Mouse (Mus musculus) kidney, adult 8-10 months (tissue): ENCODE measurements around the gene Prrt4.
"Not testable (repeated sequence)": the region's sequence is repeated elsewhere in the genome, so short reads cannot be mapped to it uniquely, and the experiment has no call there.

Experiments
- DNase-seq, 2 experiments: peaks; one replicate each; pipeline ENCODE4 v3.0.0; 2022

Gene Prrt4

DNA sequence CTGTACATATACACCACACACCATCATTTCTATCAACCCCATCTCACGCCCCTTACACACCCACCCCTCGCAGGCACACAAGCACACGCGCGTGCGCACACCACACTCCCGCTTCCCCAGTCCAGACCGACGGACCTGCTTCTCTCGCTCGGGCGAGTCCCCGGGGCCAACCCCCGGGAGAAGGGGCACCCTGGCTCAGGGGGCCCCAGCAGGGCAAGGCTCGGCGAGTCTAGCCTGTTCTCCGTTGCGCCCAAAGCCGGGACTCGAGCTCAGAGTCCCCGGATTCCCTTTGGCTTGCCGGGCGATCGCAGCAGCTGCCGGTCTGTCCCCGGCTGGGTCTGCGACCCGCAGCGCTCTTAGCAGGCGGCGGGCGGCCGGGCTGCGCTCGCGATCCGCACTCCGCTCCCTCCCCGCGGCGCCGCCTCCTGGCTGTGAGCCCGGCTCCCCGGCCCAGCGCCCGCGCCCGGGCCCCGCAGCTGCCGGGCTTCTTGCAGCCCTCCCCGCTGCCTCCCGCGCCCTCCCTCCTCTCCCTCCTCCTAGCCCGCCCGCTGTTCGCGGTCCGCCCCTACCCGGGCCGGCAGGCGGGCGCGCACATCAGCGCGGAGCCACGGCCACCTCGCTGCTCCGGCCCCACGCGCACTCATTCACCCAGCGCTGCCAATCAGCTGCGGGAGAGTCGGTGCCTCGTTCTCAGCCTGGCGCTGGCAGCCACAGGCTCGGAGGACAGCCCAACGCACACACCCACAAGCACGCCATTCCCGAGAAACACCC lies at the start of gene Prrt4:
Gene Prrt4, minus strand, starts transcription at position 697 of the 771 bp plus-strand sequence.
- DNase-seq, result peak in 1 of 2 experiments; percentile 14

DNA sequence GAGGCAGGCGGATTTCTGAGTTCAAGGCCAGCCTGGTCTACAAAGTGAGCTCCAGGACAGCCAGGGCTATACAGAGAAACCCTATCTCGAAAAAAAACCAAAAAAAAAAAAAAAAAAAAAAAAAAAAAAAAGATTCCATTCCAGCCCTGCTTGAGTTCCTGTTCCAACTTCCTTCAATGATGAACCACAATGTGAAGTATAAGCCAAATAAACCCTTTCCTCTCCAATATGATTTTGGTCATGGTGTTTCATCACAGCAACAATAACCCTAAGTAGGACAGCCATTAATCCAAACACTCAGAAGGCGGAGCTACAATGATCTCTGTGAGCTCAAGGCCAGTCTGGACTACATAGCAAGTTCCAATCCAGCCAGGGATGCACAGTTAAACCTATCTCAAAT lies 38.3 kb upstream of the Prrt4 start:
- not testable (repeated sequence) for DNase-seq

DNA sequence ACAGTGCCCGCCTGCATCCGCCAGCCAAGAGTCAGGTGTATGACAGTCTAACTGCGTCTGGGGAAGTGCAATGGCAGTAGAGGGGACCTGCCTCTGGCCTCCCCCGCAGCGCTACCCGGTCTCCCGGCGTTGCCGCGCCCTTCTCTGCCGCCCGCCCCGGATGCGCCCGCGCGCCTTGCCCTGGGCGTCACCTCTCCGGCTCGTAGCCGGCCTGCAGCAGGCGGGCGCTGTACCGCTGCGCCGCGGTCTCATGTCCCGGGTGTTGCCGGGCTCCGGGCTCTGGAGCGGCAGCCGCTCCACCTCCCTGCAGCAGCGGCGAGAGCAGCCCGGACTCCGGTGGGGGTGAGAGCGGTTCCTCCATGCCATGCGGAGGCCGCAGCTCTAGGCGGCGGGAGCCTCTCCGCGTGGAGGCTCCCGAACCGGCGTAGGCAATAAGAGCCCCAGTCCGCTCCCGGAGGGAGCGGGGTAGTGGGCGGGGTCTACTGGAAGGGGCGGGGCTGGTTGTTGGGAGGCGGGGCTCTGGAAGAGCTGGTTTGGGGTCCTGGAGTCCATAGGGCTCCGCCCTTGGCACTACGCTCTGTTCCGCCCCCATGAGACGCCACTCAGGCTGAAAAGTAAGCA lies 36.6 kb upstream of the Prrt4 start, which contains the start of gene Impdh1:
Gene Impdh1, minus strand, starts transcription at position 484 of the 621 bp plus-strand sequence.
- peak; percentile 58 to 68 for DNase-seq

DNA sequence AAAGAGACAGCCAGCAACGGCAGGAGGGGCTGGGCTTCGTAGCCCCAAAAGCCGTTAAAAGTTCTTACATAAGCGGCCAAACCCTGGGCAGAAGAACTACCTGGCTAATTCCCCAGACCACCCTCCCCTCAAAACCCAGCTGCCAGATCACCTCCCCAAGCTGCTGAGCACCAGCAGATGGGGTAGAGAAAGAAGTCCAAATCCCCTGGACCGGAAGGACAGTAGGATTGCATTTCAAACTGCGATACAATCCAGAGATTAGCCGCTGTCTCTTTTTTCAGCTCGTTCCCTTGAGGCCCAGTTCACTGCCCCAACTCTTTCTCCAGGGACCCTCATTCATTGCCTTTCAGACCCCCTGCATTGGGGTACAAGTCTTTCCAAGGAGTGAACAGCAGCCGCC lies 35.8 kb upstream of the Prrt4 start:
- DNase-seq, result no peak

GRCm38 (mm10) chr6:29214776-29215175 lies 35.4 kb upstream of the Prrt4 start:
- no peak for DNase-seq

GRCm38 (mm10) chr6:29214245-29214644 lies 34.9 kb upstream of the Prrt4 start:
- DNase-seq, result peak in 1 of 2 experiments; percentile 24

DNA sequence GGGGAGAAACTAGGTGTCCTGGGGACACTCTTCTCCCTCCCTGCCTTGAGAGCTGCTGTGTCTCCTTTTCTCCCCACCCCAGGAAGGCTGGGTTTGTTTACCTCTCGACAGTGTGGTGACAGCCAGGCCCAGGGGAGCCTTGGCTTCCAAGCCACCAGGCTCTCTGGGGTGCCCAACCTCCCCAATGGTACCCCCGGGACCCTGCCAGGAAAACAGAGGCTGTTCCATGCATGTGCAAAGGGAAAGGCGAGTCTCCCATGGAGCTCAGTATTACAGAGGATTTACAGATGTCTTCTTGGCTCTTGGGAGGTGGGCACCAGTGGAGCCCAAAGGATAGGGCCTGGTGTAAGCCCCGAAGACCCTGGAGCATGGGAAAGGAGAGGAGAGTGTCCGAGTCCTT lies 34.1 kb upstream of the Prrt4 start:
- no peak for DNase-seq

DNA sequence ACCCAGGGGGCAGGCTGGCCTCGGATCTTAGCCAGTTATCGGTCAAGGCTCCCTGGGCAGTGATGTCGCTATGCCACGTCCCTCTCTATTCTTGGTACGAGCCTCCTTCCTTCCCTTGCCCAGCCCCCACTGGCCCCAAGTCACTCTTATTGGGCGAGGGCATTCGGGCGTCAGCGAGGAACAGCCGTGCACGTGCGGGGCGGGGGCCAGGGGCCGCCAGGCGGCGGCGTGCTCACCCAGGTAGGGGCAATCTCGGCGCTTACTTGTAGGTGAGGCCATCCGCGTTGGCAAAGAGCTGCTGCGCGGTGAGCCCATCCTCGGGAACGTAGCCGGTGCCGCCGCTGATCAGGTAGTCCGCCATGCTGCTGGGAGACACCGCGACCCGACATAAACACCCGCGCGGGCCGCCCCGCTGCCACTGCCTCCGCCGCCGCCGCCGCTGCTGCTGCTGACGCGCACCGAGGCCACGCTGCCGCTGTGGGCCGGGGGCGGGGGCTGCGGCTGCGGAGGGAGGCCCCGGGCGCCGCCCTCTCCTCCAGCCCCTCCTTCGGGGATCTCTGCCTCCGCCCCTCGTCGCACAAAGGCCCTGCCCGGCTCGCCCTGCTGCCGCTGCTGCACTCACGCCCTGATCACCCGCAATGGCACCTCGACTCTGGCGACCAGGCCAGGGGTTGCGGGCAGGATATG lies 32.6 kb upstream of the Prrt4 start:
- peak; percentile 64 to 72 for DNase-seq

GRCm38 (mm10) chr6:29211146-29211545 lies 31.8 kb upstream of the Prrt4 start:
- DNase-seq, result no peak

GRCm38 (mm10) chr6:29210231-29210936 lies 31.0 kb upstream of the Prrt4 start:
- no peak for DNase-seq

- DNase-seq, result no peak
Observed at GRCm38 (mm10) chr6:29208178-29208577, 28.8 kb upstream of the Prrt4 start.

DNA sequence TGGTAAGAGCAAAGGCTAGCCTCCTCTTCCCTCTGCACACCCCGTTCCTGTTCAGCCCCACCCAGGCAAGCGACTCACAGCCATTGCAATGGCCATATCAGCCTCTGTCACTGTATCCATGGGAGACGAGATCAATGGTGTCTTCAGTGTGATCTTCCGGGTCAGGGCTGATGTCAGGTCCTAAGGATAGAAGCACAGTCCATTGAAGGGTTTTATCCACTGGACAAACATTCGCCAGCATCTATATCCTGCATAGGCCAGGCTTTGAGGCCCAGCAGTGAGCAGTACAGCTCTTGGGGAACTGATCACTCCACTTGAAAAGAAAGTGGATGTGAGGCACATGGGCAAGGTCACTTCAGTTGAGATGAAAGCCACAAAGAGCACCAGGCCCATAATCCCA lies 27.6 kb upstream of the Prrt4 start:
- DNase-seq, result no peak

DNA sequence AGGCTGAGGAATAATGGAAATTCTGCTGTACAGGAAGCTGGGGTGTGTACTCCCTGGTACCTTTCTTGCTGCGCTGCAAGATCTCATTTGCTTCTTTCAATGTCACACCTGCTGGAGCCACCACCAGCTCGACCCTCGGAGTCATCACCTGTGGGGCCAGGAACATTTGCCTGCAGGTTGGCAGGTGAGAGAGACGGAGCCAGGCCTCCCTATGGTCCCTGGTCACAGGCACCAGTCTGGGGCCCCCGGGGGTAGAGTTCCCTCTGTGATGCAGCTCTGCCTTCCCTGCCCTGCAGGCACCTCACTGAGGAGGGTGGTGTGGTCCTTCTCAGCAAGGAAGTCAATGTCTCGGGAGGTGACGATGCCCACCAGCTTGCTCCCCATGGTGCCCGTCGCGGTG lies 26.6 kb upstream of the Prrt4 start:
- no peak for DNase-seq

- DNase-seq, result peak; percentile 49 to 66
Observed at GRCm38 (mm10) chr6:29204932-29205614, 25.7 kb upstream of the Prrt4 start.

DNA sequence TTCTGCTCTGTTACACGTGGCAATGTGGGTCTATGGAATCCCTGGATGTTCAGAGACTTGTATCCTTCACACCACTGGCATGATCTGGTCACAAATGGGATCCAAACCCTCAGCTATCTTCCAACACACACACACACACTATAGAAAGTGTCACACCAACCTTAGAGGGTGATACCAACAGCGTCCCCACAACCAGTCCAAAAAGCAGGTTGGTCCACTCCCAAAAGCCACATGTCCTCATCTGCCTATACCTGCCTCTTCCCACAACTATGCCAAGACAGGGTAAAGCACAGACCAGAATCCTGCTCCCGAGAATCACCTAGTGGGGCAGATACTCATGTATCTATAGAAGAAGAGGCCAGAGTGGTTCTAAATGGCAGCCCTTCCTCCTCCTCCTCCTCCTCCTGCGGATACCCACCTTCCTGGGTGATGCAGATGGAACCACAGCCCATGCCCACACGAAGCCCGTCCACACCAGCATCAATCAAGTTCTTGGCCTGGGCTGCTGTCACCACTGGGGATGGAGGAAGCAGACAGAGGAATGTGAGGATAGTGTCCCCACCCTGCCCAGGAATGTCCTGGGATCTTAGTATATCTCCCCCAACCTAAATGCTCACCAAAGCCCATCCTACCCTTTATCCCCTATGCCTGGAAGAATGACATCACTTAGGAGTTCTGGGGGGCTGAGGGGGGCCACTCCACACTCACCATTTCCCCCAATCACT lies 24.6 kb upstream of the Prrt4 start:
- no peak for DNase-seq

GRCm38 (mm10) chr6:29203096-29203495 lies 23.7 kb upstream of the Prrt4 start:
- no peak for DNase-seq

- DNase-seq, result no peak
Observed at GRCm38 (mm10) chr6:29201988-29202387, 22.6 kb upstream of the Prrt4 start.

GRCm38 (mm10) chr6:29201341-29201740 lies 22.0 kb upstream of the Prrt4 start:
- DNase-seq, result no peak

GRCm38 (mm10) chr6:29200496-29200895 lies 21.1 kb upstream of the Prrt4 start:
- no peak for DNase-seq

DNA sequence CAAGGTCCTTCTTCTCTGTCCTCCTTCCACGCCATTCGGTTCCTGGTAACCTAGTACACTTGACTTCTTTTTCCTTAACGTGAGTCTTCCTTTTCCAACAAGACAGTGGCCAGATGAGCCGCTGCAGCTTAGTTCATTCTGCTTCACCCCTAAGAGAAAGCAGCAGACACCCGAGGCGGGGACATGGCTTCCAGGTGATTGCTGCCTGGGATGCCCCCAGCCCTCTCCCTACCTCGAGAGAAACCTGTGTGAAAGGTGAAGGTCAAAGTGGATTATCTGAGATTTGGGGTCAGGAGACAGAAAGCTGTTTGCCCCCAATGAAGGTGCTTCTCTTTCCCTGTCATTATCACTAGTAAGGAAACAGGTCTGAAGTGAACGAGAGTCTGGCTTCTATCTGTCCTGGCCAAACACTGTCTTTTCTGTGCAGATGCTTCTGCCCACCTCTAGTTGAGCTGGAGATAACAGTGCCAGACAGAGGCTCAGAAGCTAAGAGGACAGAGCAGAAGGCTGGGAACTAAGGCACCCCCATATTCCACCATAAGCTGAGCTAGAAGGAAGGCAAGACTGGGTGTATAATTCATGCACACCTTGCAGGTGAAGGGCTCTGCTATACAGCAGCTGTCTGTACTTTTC lies 20.0 kb upstream of the Prrt4 start:
- DNase-seq, result no peak
